Mouse (Mus musculus): Measurements from ENCODE around the gene Lhb. TPM values are rescaled to one million over a fixed set of nuclear protein-coding genes. Genes with fewer than 3 reads are reported as not detected.

The Lhb gene
- total and polyA plus RNA-seq, 2 experiments = not detected

DNA sequence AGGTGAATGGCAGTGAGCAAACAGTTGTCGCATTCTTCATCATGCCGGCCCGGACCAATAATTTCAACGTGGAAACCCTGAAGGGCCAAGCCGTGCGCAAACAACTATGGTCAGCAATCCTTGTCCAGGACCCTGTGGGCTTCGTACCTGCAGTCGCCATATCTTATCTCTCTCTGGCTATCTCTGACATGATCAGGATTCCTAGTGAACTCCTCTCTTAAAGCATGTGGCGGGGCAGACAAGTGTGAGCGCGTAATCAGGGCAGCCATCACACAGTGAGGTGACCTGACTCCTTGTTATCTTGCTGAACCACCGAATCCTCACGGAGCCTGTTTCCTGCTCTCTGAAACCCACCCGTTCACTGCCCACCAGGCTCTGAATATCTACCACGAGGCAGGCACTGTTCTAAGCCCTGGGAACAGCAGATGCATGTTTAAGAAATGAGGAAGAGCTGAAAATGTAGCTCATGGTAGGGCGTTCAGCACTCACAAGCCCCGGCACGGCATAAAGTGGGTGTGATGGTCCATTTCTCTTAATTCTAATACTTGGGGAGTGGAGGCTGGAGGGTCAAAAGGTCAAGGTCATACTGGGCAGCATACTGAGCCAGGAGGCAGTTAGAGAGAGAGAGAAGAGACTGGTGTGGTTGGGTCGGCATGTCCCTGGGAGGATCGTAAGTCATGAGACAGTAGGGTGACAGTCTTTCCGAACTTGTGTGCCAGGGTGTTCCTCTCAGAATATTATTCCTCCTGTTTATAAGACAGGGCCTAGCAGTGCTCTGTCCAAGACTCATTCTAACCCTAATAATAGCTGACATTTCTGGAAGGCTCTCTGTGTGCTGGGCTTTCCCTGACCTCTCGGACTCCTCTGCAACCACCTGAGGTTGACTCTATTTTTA is 23.2 kb downstream of the Lhb start:
- DNase-seq (ENCODE audit: extremely low read depth, low read depth, low spot score) = no peak
- Histone ChIP-seq H3K36me3 (ENCODE audit: control insufficient read depth, insufficient read depth, low read length) (no peaks in the 10 kb centered on the region; the same call in 1 of the 2 replicates), H3K27ac (replicated peaks; ENCODE audit: insufficient read depth, low read depth, low read length) (no peak overlapping the region), H3K27me3 (ENCODE audit: control insufficient read depth, insufficient read depth, low read length) (no peaks in the 10 kb centered on the region), H3K4me3 (ENCODE audit: insufficient read depth, low read depth, low read length) (no peak overlapping the region), H3K4me1 (ENCODE audit: control insufficient read depth, insufficient read depth, low read length) (no peaks in the 10 kb centered on the region), H3K79me2 (ENCODE audit: control insufficient read depth, insufficient read depth, low read length) (no peaks in the 10 kb centered on the region), H3K9ac (ENCODE audit: low read depth, low read length) (no peak overlapping the region)
- TF ChIP-seq POLR2A (IDR thresholded peaks at IDR 0.05; ENCODE audit: extremely low read depth, insufficient read depth, low read length) (no peak), CTCF (IDR thresholded peaks at IDR 0.05; ENCODE audit: low read depth, low read length) (no peak)
- WGBS = 82% methylated on average over 22 of the region's 22 CpGs

DNA sequence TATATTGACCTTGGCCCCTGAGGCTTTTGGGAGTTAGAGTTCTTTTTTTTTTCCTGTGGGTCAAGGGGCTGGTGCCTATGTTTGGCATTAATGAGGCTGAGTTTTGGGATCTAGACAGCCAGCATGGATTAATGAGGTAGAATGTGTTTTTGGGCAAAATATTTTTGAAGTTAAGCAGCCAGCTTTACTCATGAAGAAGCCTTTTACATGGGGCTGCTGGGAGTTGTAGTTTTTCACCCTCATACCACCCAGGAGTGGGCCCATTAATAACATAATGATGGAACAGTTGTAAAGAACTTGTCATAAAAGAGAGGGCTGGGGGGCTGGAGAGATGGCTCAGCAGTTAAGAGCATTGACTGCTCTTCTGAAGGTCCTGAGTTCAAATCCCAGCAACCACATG is 26.0 kb downstream of the Lhb start:
- H3K27ac ChIP-seq (replicated peaks; ENCODE audit: insufficient read depth, low read depth, low read length) = no peak overlapping the region
- no peaks in the 10 kb centered on the region for H3K79me2 ChIP-seq (ENCODE audit: control insufficient read depth, insufficient read depth, low read length)
- H3K4me3 ChIP-seq (ENCODE audit: insufficient read depth, low read depth, low read length) = no peak overlapping the region
- TF ChIP-seq CTCF (IDR thresholded peaks at IDR 0.05; ENCODE audit: low read depth, low read length) (no peak), POLR2A (IDR thresholded peaks at IDR 0.05; ENCODE audit: extremely low read depth, insufficient read depth, low read length) (no peak)
- H3K9ac ChIP-seq (ENCODE audit: low read depth, low read length) = no peak overlapping the region
- no peaks in the 10 kb centered on the region for H3K27me3 ChIP-seq (ENCODE audit: control insufficient read depth, insufficient read depth, low read length)
- DNase-seq (ENCODE audit: extremely low read depth, low read depth, low spot score) = no peak
- no peaks in the 10 kb centered on the region for H3K4me1 ChIP-seq (ENCODE audit: control insufficient read depth, insufficient read depth, low read length)
- H3K36me3 ChIP-seq (ENCODE audit: control insufficient read depth, insufficient read depth, low read length) = no peaks in the 10 kb centered on the region; the same call in 1 of the 2 replicates

DNA sequence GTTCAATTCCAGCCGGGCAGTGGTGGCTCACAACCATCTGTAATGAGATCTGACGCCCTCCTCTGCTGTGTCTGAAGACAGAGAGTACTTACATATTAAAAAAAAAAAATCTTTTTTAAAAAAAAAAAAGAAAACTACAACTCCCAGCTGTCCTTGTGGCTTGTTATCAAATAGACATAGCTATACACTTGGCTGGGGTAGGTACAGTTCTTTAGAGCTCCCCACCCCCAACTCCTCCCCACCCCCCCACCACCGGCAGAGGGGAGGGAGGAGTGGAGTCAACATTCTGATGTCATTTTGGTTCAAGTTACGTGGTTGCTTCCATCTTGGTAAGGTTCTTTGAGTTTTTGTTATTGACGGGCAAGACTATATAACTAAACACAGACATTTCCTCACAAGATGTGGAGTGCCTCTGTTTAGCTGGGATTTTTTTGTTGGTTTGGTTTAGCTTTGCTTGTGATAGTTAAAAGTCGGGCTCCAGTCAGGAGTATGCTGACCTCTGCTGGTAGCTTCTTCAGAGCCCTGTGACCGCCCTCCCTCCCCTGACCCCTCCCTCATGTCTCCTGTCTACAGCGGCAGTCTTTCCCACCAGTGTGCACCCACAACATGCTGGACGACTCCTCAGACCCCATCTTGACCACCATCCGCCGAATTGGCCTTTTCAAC is 26.8 kb downstream of the Lhb start:
- no peak overlapping the region for H3K9ac ChIP-seq (ENCODE audit: low read depth, low read length)

DNA sequence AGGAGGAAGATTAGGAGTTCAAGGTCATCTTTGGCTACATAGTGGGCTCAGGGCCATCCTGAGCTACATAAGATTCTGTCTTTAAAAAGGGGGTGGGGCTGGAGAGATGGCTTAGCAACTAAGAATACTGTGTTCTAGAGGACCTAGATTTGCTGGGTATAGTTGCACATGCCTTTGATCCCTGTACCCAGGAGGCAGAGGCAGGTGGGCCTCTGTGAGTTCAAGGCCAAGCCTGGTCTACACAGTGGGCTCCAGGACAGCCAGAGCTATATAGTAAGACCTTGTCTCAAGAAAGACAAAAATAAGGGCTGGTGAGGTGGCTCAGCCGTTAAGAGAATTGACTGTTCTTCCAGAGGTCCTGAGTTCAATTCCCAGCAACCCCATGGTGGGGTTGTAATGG is 29.4 kb downstream of the Lhb start:
- H3K27me3 ChIP-seq (ENCODE audit: control insufficient read depth, insufficient read depth, low read length) = no peaks in the 10 kb centered on the region
- H3K4me3 ChIP-seq (ENCODE audit: insufficient read depth, low read depth, low read length) = no peak overlapping the region
- TF ChIP-seq CTCF (IDR thresholded peaks at IDR 0.05; ENCODE audit: low read depth, low read length) (no peak), POLR2A (IDR thresholded peaks at IDR 0.05; ENCODE audit: extremely low read depth, insufficient read depth, low read length) (no peak)
- no peaks in the 10 kb centered on the region; the same call in 1 of the 2 replicates for H3K36me3 ChIP-seq (ENCODE audit: control insufficient read depth, insufficient read depth, low read length)
- 88% methylated on average over 1 of the region's 1 CpGs for WGBS
- no peak overlapping the region for H3K27ac ChIP-seq (replicated peaks; ENCODE audit: insufficient read depth, low read depth, low read length)
- no peaks in the 10 kb centered on the region for H3K79me2 ChIP-seq (ENCODE audit: control insufficient read depth, insufficient read depth, low read length)
- H3K9ac ChIP-seq (ENCODE audit: low read depth, low read length) = no peak overlapping the region
- no peaks in the 10 kb centered on the region for H3K4me1 ChIP-seq (ENCODE audit: control insufficient read depth, insufficient read depth, low read length)
- no peak for DNase-seq (ENCODE audit: extremely low read depth, low read depth, low spot score)

More for the DNA sequence above, 26.8 kb downstream of the Lhb start:
- no peaks in the 10 kb centered on the region for H3K27me3 ChIP-seq (ENCODE audit: control insufficient read depth, insufficient read depth, low read length)
- no peak for DNase-seq (ENCODE audit: extremely low read depth, low read depth, low spot score)
- H3K36me3 ChIP-seq (ENCODE audit: control insufficient read depth, insufficient read depth, low read length) = no peaks in the 10 kb centered on the region; the same call in 1 of the 2 replicates
- no peaks in the 10 kb centered on the region for H3K79me2 ChIP-seq (ENCODE audit: control insufficient read depth, insufficient read depth, low read length)
- TF ChIP-seq CTCF (IDR thresholded peaks at IDR 0.05; ENCODE audit: low read depth, low read length) (peak; percentile 70), POLR2A (IDR thresholded peaks at IDR 0.05; ENCODE audit: extremely low read depth, insufficient read depth, low read length) (no peak)
- H3K4me1 ChIP-seq (ENCODE audit: control insufficient read depth, insufficient read depth, low read length) = no peaks in the 10 kb centered on the region
- 39% methylated on average over 11 of the region's 11 CpGs for WGBS
- no peak overlapping the region for H3K4me3 ChIP-seq (ENCODE audit: insufficient read depth, low read depth, low read length)
- no peak overlapping the region for H3K27ac ChIP-seq (replicated peaks; ENCODE audit: insufficient read depth, low read depth, low read length)

DNA sequence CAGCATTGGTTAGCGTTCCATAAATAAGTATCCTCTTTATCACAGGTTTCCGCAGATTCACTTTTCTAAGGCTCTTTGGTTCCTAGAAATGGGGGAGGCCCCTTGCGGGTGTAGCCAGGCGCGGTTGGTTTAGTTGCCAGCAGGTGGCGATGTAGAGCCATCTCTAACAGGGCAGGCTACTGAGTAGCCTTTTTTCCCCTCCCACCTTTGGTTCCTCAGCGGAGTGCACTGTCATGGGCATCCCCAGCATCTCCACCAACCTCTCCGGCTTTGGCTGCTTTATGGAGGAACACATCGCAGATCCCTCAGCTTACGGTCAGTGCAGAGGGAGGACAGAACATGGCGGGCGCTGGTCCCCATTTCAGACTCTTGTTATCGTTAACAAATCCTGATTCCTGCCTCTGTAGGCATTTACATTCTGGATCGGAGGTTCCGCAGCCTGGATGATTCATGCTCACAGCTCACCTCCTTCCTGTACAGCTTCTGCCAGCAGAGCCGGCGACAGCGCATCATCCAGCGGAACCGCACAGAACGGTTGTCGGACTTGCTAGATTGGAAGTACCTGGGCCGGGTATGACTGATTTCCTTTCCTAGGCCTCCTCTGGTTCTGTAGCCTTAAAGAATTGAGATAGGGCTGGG is 30.8 kb downstream of the Lhb start:
- Histone ChIP-seq H3K4me1 (ENCODE audit: control insufficient read depth, insufficient read depth, low read length) (peaks cover 5% of the 10 kb centered on the region; the same call in 1 of the 2 replicates), H3K36me3 (ENCODE audit: control insufficient read depth, insufficient read depth, low read length) (no peaks in the 10 kb centered on the region), H3K27ac (replicated peaks; ENCODE audit: insufficient read depth, low read depth, low read length) (no peak overlapping the region), H3K4me3 (ENCODE audit: insufficient read depth, low read depth, low read length) (no peak overlapping the region), H3K9ac (ENCODE audit: low read depth, low read length) (no peak overlapping the region), H3K79me2 (ENCODE audit: control insufficient read depth, insufficient read depth, low read length) (no peaks in the 10 kb centered on the region), H3K27me3 (ENCODE audit: control insufficient read depth, insufficient read depth, low read length) (no peaks in the 10 kb centered on the region)
- TF ChIP-seq POLR2A (IDR thresholded peaks at IDR 0.05; ENCODE audit: extremely low read depth, insufficient read depth, low read length) (no peak), CTCF (IDR thresholded peaks at IDR 0.05; ENCODE audit: low read depth, low read length) (peak; percentile 91)
- WGBS = 59% methylated on average over 23 of the region's 23 CpGs
- peak; percentile 36 for DNase-seq (ENCODE audit: extremely low read depth, low read depth, low spot score)

Data from liver, adult 2 months (tissue).